Mouse (Mus musculus) adrenal gland (tissue): ENCODE data around the gene Bank1.
"Not testable (repeated sequence)": the region's sequence is repeated elsewhere in the genome, so short reads cannot be mapped to it uniquely, and the experiment has no call there.

Experiments used
- intact Hi-C: fragments of 180-260 bp; cut with DNase I; formaldehyde crosslinking; loops from one replicate; pipeline ENCODE4 v1.15.1; 2025
- long read RNA-seq, 2 experiments: library from polyadenylated mRNA; unstranded; transcript quantifications; one replicate each; pipeline ENCODE4 v2.0.0; 2020; ENCODE audit warnings: borderline replicate concordance in 1 of 2; ENCODE audit not compliant: insufficient replicate concordance in 1 of 2

Bank1 gene
- long read RNA-seq, experiment 1 = 0 reads
- long read RNA-seq, experiment 2 = 0 reads

DNA sequence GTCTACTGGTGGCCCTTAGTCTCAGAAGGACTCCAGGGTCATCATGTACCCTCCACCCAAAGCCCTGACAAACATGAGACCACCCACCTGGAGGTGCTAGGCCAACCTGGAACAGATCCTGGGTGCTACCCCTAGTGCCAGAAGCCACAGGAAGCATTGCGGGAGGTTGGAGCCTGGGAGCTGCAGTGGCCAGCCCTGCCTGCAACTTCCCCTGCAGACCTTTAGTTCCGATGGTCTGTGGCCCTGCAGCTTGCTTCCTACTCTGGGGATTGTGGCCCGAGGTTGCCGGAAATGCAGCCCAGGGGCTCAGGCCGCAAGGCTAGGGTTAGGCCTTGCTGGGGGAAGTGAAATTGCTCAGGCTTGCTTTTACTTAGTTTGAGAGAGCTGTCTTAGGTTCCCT is at the start of gene Bank1:
TSS of gene Bank1 (minus strand) at position 284 of the 400 bp plus-strand sequence.
- intact Hi-C loops = no loop called here

DNA sequence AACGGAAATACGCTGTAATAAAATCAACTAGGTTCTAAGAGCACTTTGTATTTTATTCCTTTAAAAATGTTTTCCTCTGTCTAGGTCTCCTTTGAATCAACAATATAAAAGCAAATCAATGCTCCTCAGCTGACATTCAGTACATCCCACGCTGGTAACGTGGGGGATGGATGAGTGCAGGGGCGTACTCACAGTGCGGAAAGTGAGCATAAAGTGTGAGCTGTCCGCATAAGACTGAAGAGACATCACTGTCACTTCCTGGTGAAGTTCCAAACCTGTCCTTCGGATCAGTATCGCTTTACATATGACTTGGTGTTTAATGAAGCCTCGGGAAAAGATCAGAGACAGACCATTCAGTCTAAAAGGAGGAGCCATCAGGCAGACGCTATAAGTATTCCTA is 44.0 kb upstream of the Bank1 start:
- intact Hi-C loops = no loop called here

DNA sequence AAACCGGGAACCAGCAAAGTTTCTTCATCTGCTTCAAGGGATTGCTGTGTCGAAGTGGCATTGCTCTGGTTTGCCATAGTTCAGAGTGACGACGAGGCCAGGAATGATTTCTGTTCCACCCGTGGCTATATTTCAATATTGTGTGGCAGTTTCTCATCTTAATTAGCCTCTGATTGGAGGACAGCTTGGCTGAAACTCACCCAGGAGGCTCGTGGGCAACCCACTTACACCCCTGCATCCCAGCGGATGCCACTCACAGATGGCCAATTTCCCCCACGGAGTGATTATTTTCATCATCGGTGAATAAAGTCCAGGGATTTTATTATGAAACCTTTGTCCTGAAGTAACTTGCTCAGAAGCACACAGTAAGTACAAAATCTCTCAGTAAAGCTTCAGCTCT is 43.6 kb upstream of the Bank1 start:
- intact Hi-C loops = no loop called here

GRCm38 (mm10) chr3:136368505-136368999 is 42.7 kb upstream of the Bank1 start:
- intact Hi-C loops = no loop called here

DNA sequence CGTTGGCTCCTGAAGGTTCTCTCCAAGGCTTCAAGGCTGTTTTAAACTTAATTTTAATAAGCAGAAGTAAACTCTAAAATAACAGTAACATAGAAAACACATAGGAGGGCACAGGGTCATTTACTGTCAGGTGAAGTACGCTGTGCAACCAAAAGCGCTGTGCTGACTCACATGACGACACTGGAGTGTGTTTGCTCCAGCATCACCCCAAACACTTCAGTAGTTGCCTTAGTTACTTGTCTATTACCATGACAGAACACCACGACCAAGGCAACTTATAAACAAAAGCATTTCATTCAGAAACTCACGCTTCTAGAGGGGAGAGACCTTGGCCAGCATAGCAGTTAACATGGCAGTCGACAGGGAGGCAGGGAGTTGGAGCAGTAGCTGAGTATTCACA is 23.8 kb upstream of the Bank1 start:
- intact Hi-C loops = no loop called here

DNA sequence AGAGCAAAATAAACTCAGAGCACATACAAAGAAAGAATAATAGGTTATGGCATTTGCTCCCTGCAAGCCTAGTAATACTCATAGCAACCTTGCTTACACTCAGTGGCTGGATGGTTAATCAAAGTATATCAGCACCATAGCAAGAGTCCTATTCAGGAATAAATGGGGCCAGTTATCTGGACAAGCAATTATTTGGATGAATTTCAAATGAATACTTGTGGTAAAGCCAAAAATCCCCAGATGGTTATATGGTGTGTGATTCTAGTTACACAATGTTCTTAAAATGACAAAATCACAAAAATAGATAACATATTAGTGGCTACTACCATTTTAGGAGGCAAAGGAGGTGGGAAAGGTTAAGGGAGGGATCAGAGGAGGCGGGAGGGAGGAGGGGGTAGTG is 22.7 kb upstream of the Bank1 start:
- intact Hi-C loops = no loop called here

DNA sequence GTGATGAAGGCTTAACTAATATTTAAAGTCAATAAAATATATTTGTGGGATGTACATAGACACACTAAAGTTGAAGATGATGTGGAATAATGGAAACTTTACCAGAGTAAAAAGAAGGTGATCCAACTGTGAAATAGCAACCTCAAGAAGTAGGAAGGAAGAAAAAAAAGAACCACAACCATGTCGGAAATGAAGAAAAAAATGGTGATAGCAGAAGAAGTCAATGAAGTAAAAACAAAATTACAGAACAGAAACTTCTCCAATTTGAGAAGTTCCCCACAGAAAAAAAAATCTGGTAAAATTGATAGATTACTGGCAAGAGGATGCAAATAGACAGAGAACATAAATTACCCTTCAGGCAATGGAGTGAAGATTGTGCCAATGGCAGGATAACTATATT is 21.4 kb upstream of the Bank1 start:
- intact Hi-C loops = no loop called here

DNA sequence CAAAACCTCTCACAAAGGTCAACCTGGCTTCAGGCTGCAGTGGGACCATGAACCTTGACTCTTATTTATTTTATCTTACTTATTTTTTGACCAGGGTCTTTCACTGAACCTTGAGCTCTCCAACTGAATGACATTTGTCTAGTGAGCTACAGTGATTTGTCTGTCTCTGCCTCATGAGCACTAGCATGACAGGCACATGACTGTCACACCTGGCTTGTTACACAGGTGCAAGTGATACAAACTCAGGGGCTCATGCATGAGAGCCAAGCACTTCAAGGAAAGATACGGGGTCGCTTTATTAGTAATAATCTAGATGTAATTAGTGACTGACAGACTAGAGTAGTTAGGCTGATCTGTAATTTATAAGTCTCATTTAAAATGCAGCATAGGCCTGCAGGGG is 16.0 kb upstream of the Bank1 start:
- intact Hi-C loops = no loop called here

GRCm38 (mm10) chr3:136339896-136340295 is 14.0 kb upstream of the Bank1 start:
- intact Hi-C loops = no loop called here

DNA sequence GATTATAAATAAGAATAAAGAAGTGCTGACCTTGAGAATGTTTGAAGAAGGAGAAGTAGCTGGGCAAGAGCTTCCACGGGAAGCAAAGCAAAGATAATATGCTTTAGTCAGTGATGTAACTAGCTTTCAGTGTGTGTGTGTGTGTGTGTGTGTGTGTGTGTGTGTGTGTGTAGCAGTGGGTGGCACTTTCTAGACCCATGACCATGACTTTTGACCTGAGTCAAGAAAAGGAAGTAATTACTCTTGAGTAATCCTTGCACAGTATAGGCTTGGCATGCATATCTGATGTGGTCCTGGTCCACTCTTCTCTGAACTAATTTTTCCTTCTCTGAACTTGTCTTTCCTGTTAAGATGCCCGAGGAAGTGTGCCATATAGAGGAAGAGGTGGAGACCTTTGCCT is 5.3 kb upstream of the Bank1 start:
- intact Hi-C loops = no loop called here

- intact Hi-C loops = no loop called here
Observed at GRCm38 (mm10) chr3:136330043-136330442, 4.2 kb upstream of the Bank1 start.

- intact Hi-C loops = no loop called here
Observed at GRCm38 (mm10) chr3:136329133-136329532, 3.3 kb upstream of the Bank1 start.

GRCm38 (mm10) chr3:136324716-136325115 is 1.1 kb downstream of the Bank1 start:
- intact Hi-C loops = not testable (repeated sequence)

DNA sequence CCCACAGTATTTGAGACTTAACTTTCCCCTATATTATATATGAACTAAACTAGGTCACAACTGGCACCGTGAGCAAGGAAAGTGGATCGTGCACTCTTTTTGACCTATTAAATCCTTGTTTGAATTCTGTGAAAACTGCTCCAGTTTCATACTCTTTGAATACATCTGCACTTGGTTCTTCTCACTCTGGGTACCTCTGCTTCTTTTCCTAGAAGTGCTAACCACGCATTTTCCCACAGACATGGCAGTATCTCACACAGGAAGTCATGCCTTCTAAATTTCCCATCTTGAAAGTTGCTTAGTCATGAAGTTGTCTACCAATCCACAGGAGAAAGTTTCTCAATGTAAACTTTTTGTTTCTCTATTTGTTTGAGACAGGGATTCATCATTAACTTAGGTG is 3.9 kb downstream of the Bank1 start:
- intact Hi-C loops = no loop called here

DNA sequence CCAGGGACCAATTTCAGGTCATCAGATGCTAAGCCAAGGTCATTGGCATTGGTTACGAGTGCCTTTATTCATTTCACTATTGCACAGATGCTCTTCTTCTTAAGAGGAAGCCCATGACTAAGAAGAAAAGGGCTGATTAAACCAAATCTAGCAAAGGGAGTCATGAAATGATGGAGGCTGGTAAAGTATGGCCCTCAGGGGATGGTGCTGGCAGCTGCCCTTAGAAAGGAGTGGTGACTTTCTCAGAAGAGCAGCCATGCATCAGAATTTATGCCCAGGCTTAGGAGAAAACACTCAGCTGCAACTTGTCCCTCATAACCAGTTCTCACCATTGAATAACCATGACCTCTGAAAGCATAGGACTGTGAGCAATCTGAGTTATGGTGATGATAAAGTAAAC is 17.4 kb downstream of the Bank1 start:
- intact Hi-C loops = no loop called here

DNA sequence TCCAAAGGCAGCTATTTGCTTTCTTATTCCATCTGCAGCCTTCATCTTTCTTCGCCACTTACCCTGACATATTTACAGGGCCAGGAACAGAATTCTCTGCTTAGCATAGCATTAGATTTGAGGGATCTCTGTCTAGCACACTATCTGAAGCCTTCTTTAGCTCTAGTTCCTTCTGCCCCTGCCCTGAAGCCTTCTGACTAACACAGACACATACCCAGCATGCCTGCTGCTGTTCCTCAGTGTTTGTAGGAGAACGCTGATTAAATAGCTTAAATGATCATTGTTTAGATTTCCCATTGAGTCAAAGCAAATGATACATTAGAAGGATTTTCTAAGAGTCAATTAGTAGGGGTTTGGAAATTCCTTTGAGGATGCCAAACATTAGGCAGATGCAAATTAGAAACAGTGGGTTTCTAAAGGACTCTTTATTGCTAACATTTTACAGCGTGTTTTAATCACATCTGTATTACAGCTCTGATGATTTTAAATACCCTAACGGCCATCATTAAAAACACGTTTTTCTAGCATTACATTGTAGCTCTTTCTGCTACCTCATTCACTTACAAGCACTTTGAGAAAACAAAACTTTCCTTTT is 19.2 kb downstream of the Bank1 start:
- intact Hi-C loops = no loop called here

GRCm38 (mm10) chr3:136302541-136302940 is 23.3 kb downstream of the Bank1 start:
- intact Hi-C loops = no loop called here

DNA sequence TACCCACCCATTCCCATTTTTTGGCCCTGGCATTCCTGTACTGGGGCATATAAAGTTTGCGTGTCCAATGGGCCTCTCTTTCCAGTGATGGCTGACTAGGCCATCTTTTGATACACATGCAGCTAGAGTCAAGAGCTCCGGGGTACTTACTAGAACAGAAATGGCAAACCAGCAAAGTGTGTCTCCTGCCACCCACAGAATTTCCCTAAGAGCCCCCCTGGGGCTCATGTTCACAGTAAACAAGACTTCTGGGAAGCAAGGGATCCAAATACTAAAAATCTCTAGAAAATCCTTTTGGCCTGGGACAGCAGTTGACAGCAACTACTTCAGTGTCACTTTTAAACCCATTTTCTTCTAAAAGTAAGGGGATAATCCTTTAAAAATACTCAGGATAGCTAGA is 25.1 kb downstream of the Bank1 start:
- intact Hi-C loops = not testable (repeated sequence)

DNA sequence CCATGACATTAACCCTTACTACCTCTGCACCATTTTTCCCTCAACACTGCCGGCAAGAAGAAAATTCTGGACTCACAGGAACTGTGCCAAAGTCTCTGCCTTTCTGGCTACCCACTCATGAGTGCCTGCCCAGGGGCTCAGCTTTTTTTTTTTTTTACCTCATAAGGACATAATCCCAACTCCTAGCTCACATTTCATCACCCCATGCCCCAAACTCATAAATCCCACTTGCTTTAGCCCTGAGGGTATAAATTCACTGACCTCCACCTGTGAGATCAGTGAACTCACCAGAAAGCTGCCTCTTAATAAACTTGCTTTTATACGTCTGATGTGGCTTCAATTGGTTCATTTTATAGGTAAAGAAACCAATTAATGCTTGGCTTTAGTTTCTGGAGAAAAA is 28.5 kb downstream of the Bank1 start:
- intact Hi-C loops = no loop called here

DNA sequence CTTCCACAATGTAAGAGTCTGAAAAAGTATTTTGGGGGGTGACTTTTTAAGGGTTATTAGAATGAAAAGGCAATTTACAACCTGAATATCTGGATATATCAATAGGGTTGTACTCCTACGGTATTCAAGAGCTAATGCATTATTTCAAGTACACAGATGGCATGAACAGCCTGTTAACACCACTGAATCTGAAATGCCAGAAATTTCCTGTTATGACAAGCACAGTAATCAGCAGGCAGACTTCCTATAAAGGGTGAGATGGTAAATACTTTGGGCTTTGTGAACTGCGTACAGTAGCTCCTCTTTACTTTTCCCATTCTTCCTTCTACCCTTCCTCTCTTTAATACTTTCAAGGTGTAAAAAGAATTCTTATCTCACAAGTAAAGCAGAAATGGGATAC is 30.6 kb downstream of the Bank1 start:
- intact Hi-C loops = no loop called here

DNA sequence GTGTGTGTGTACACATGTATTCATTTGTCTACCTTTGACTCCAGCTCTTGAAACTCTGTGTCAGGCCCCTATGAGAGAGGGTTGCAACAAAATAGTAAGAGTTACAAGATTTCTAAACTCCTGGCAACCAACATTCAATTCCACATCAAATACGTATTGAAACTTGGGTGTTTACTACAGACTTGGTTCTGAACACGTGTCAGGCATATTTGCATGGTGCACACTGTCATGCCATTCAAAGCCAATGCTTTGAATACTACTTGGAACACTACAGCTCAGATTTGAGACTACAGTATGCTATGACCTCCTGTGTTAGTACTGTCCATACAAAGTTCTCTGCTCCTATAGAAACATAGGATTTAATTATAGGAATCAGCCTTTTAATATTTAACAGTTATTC is 38.0 kb downstream of the Bank1 start:
- intact Hi-C loops = no loop called here

- intact Hi-C loops = no loop called here
Observed at GRCm38 (mm10) chr3:136264969-136265595, 60.8 kb downstream of the Bank1 start.

DNA sequence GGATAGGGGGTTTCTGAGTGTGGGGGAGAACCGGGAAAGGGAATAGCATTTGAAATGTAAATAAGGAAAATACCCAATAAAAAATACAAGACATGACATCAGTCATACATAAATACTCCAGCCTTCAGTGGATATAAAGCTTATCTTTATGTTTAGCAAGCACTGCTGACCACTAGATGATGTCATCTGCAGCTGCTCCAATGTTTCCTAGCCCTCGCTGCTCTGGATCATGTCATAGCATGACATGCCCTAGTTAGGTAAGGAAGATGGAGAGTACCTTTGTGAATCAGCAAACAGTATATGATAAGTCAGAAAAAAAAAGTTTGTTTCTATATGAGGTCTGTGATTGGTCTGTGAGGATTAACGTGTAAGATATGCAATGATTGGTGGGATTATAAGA is 68.1 kb downstream of the Bank1 start:
- intact Hi-C loops = no loop called here
